Mouse (Mus musculus): ENCODE measurements around the gene H2-Ke6.

H2-Ke6 gene

DNA sequence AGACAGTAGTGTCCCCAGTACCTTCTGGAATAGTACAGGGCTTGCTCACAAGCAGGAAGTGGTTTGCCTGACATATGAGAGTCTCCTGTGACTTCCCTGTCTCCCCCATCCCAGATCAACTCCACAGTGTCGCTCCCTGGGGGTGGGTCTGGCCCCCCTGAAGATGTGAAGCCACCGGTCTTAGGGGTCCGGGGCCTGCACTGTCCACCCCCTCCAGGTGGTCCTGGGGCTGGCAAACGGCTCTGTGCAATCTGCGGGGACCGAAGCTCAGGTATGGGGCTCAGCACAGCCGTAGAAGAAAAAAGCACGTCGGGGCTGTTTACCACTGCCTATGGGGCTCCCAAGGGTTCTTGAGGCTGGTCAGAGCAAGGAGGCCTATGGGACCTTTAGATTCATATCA, 5.6 kb upstream of the H2-Ke6 start:
- ChIA-PET CTCF (interaction anchor here in 2 of 4 experiments (1.1 to 1.4 kb wide), 3 partner anchors 9 to 68 kb away, joined by 3 to 5 read pairs (median 3); partner anchors contain the start of gene Ring1 (in 1 of the 2)), POLR2A (interaction anchor here in 2 of 4 experiments (0.6 to 5.1 kb wide), 11 partner anchors 11 to 216 kb away, joined by 3 to 107 read pairs (median 21); partner anchors contain the start of genes Ring1 (in 2 of the 2), Rps18 (in 2 of the 2), Vps52 (in 2 of the 2) and B3galt4 (in 1 of the 2))

DNA sequence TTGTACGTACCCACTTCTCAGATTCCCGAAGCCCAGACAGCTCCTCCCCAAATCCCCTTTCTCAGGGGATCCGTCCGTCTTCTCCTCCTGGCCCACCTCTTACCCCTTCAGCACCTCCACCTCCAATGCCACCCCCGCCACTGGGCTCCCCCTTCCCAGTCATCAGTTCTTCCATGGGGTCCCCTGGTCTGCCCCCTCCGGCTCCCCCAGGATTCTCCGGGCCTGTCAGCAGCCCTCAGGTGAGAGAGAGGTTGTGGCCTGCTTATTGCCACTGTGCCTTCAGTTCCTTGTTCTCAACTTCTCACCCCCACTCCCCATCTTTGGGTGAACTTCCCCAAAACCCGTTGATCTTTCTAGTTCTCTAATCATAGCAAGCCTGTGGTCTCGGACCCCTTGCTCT, 4.9 kb upstream of the H2-Ke6 start:
- POLR2A ChIA-PET, result interaction anchor here (0.6 to 5.1 kb wide), 24 partner anchors 8 to 614 kb away, joined by 3 to 107 read pairs (median 10); partner anchors contain the start of genes H2-DMa (in 4 of the 4), Rps18 (in 3 of the 4), Vps52 (in 3 of the 4) and Ring1 (in 2 of the 4)
- CTCF ChIA-PET, result interaction anchor here in 2 of 4 experiments (1.0 to 1.6 kb wide), 4 partner anchors 9 to 69 kb away, joined by 3 to 5 read pairs (median 4); partner anchors contain the start of gene Ring1 (in 1 of the 2)

DNA sequence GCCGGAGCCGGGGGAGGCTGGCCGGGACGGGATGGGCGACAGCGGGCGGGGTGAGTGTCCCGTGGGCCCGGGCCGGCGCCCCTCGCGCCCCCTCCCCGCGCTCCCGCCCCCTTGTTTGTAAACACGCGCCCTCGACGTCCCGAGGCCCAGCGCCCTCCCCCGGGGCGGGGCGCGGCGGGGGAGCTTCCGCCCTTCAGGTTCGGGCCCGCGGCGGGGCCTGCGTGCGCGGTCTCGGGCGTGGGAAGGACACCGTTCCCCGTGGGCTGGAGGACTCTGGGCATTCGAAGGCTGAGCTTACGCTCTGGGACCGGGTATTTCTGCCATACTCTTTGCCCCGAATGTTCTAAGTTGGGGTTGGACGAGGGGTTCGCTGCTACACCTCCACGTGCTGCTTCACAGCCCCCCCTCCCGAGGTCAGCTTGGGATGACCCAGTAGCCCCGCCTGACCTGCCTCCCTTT, 4.3 kb upstream of the H2-Ke6 start:
- CTCF ChIA-PET, result interaction anchor here (0.6 to 1.6 kb wide), 11 partner anchors 8 to 917 kb away, joined by 3 to 8 read pairs (median 3); partner anchors contain the start of genes Ring1 (in 1 of the 4), Rps18 (in 1 of the 4) and Vps52 (in 1 of the 4)
- POLR2A ChIA-PET, result interaction anchor here (0.6 to 5.1 kb wide), 68 partner anchors 9 to 615 kb away, joined by 3 to 107 read pairs (median 6); partner anchors contain the start of genes H2-DMa (in 4 of the 4), Rps18 (in 4 of the 4), Vps52 (in 4 of the 4) and B3galt4 (in 2 of the 4)

DNA sequence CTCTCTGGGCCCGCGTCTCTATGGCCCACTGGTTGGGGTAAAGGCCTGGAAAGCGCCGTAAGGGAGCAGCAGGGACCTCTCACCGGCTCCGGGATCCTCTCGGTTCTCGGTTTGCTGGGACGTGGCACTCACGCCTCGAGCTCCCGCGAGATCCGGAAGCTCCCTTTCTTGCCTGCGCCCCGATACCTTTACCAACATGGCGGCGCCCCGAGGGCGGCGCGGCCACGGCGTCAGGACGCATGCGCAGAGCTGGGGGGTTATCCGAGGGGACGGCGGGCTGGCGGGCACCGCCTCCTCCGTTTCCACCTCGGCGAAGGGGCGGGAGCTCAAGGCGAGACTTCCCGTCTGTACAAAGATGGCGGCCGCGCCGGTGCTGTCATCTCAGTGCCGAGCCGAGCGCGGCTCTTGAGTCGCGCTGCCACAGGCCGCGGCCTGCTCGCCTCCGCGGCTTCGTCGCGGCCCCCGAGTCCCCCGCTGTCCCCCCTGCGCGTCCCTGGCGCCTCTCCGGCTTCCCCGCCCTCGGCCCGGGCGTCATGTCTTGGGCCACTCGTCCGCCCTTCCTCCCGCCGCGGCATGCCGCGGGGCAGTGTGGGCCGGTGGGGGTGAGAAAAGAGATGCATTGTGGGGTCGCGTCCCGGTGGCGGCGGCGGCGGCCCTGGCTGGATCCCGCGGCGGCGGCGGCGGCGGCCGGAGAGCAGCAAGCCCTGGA, 3.8 kb upstream of the H2-Ke6 start, which contains the start of the genes Slc39a7 and Rxrb:
Gene Slc39a7, minus strand, starts transcription at position 218 of the 709 bp plus-strand sequence.
Gene Rxrb, plus strand, starts transcription at position 348 of the 709 bp plus-strand sequence.
- ChIA-PET POLR2A (interaction anchor here (0.5 to 5.1 kb wide), 98 partner anchors 9 to 1045 kb away, joined by 3 to 107 read pairs (median 4); partner anchors contain the start of genes H2-DMa (in 4 of the 4), Rps18 (in 4 of the 4), Vps52 (in 4 of the 4) and B3galt4 (in 2 of the 4)), CTCF (interaction anchor here (0.5 to 1.6 kb wide), 18 partner anchors 9 to 917 kb away, joined by 3 to 8 read pairs (median 3); partner anchors contain the start of genes Rps18 (in 1 of the 4), Tapbp (in 1 of the 4), Vps52 (in 1 of the 4) and Zbtb22 (in 1 of the 4))

DNA sequence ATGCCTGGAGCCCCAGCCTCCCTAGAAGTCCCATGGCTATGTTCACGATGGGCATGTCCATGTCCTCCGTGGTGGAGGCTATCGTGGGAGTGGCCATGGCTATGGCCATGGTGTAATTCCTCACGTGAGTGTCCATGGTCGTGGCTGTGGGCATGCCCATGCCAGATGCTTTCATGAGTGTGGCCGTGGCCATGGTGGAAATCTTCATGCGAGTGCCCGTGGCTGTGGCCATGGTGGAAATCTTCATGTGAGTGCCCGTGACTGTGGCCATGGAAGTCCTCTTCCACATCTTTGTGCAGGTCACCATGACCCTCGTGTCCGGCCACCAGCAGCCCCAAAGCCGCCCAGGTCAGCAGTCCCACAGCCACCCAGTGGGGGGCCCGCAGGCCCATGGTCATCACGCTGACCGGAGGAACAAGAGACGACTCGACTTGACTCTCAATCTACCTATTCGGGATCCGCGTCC, 3.0 kb upstream of the H2-Ke6 start:
- CTCF ChIA-PET, result interaction anchor here (0.5 to 1.6 kb wide), 16 partner anchors 8 to 165 kb away, joined by 3 to 8 read pairs (median 3); partner anchors contain the start of genes Rps18 (in 1 of the 4), Tapbp (in 1 of the 4), Vps52 (in 1 of the 4) and Zbtb22 (in 1 of the 4)
- POLR2A ChIA-PET, result interaction anchor here (0.5 to 5.1 kb wide), 90 partner anchors 8 to 1045 kb away, joined by 3 to 107 read pairs (median 5); partner anchors contain the start of genes H2-DMa (in 4 of the 4), Rps18 (in 4 of the 4), Vps52 (in 4 of the 4) and B3galt4 (in 2 of the 4)

DNA sequence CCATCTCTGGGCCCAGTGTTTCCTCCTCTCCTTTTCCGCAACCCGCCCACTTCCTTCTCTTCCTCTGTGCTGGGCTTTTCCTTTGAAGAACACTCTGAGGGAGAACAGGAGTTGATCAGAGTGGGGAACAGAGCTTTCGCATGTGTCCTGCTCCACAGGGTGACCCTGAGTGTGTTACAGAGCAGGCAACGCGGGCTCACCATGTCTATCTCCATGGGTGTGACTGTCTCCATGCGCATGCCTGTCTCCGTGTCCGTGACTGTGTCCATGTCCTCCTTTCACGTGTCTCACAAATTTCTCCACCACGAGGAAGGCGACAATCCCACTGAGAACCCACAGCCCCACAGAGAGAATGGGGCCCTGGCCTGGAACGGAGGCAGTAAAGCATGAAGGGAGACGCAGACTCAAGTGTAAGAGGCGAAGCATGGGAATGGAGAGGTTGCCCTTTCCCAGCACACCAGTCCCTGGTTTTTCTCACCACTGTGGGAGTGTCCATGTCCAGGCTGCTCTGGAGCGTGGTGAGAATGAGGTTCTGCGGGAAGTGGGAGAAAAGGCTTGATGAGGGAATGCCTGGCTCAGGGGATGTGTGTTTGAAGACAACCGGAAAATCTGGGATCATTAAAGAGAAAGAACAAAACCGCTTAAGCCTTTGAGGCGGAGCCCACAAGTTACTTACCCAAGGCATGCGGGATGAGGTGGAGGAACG, 2.2 kb upstream of the H2-Ke6 start:
- CTCF ChIA-PET, result no interaction called here
- POLR2A ChIA-PET, result interaction anchor here in 3 of 4 experiments (0.6 to 5.1 kb wide), 17 partner anchors 8 to 123 kb away, joined by 3 to 107 read pairs (median 7); partner anchors contain the start of genes B3galt4 (in 2 of the 3), H2-DMa (in 2 of the 3), Rps18 (in 2 of the 3) and Vps52 (in 2 of the 3)

DNA sequence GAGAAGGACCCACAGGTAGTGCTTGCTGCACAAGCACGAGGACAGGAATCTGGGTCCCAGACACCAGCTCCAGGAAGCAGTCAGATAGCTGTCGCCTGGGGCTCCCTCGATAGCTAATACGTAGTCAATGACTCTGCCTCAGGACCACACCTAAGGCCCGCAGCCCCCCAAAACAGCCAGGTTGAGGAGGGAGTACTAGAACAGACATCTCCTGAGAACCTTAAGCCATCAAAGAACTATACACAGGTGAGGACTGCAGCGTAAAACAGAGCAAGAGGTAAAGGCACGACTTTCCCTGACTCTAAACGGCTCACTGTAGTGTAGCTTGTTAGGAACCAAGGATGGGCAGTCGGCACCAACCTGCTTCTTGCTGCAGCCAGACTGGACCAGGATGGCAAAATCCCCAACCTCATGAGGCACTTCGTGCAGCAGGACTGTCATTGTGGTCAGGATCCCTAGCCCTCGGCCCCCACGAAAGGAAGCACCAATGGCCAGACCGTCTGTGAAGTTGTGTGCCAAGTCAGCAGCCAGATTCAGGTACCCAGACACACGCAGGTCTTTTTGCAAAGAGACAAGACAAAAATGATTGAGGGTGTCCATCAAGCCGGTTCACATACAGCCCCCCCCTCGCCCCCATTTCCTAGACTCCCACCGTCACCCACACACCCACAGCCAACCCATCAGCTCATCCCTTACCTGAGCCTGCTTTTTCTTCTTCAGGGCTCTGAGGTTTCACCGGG, 1.5 kb upstream of the H2-Ke6 start:
- POLR2A ChIA-PET, result interaction anchor here in 2 of 4 experiments (0.6 to 3.7 kb wide), 14 partner anchors 9 to 122 kb away, joined by 3 to 31 read pairs (median 4); partner anchors contain the start of genes B3galt4 (in 2 of the 2), H2-DMa (in 1 of the 2) and Rps18 (in 1 of the 2)
- CTCF ChIA-PET, result no interaction called here

DNA sequence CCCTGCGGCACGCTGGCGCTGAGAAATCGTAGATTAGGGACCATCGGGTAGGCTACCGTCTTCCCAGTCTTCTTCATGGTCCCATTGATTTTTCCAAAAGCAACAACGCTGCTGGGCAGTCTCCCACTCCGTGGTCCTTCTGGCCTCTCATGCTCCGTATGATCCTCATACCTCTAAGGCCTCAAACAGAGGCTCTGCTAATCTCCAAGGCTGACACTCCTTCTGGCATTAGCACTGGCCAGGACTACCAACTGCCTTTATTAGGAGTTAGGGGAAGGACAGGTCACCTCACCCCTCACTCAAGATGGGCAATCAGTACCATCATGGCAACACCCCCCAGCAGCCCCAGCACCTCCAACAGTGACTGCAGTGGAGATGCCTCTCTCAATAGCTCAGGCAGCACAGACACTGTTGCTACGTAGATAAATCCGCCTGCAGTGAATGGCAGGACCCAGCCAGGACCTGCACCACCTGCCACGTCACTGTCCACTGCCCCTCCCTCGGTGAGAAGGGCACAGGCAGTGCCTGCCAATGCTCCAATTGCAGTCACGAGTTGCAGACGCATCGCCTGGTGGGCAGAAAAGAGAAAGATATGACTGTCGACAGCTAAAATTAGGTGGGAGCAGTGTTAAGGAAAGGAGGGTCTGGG, 765 bp upstream of the H2-Ke6 start:
- ChIA-PET CTCF (interaction anchor here in 1 of 4 experiments (1.3 to 1.4 kb wide), 2 partner anchors 8 to 107 kb away, joined by 4 read pairs; no protein-coding TSS in a partner anchor), POLR2A (interaction anchor here in 3 of 4 experiments (0.5 to 3.7 kb wide), 27 partner anchors 8 to 268 kb away, joined by 3 to 31 read pairs (median 4); partner anchors contain the start of genes B3galt4 (in 3 of the 3), H2-DMa (in 3 of the 3), Rps18 (in 2 of the 3) and Vps52 (in 2 of the 3))

DNA sequence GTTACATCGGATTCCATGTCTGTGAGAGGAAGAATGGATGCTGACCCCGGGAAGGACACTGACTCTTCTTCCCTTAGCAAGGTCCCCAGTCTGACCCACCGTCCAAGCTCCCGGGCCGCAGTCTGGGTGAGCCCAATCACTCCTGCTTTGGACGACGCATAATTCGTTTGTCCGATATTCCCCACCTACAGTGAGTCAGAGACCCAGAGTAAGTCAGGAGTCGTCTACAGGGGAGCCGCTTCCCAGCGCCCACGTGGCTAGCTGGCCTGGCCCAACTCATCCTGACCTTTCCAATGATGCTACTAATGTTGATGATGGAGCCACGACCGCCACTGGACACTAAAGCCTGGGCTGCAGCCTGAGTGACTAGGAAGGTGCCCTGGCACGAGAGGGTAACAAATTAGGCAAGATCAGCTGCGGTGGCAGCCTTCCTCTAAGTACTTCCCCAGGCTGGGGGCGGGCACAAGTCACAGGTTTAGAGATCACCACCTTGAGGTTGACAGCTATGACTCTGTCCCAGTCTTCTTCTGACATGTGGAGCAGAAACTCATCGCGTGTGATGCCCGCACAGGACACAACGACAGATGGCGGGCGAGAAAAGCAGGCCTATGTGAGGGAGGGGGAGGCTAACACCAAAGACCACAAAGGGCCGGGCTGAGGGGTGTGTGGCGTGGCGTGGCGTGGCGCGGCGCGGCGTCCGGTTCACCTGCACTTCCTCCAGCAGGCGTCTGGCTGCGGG, 774 bp downstream of the H2-Ke6 start:
- POLR2A ChIA-PET, result interaction anchor here in 3 of 4 experiments (0.6 to 3.7 kb wide), 21 partner anchors 9 to 267 kb away, joined by 3 to 31 read pairs (median 4); partner anchors contain the start of genes H2-DMa (in 3 of the 3), Rps18 (in 2 of the 3), Vps52 (in 2 of the 3) and B3galt4 (in 1 of the 3)
- CTCF ChIA-PET, result interaction anchor here in 1 of 4 experiments (1.3 to 1.4 kb wide), 2 partner anchors 10 to 108 kb away, joined by 4 read pairs; no protein-coding TSS in a partner anchor

DNA sequence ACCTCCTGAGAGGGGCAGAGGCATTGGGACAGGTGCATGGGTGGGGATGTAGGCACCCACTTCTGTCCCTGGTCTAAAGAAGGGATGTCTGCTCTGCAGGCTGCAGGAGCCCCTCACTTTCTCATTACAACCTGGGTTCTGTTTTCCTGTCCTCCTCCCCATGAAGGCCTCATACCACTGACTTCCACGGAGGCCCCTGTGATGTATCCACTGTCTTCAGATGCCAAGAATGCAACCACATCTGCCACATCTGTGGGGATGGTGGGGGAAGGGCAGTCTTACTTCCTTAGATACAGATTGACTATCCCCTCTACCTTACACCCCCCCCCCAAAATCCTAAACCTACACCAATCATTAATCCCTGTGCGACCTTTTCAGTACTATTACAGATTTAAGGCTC, 1.6 kb downstream of the H2-Ke6 start:
- POLR2A ChIA-PET, result interaction anchor here in 2 of 4 experiments (0.7 to 3.7 kb wide), 2 partner anchors 53 to 92 kb away, joined by 3 to 31 read pairs; partner anchors contain the start of gene H2-DMa (in 1 of the 2)
- CTCF ChIA-PET, result no interaction called here

DNA sequence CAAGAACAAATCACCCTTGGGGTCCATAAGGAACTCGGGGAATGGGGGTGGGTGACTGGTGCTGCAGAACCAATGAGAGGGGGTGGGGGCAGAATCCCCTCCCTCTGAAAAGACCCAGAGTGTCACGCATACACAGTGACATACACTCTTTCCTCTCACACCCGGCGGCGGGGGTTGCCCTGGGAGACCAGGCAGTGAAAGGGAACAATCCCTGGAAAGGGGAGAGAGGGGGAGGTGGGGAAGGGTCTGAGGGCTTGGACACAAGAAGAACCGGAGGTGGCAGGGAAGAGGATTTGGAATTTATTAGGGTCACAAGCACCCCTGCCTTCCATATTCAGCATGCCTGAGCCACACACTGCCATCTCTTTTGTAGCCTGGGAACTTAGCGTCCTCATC, 2.1 kb downstream of the H2-Ke6 start:
- CTCF ChIA-PET, result interaction anchor here in 2 of 4 experiments (0.6 to 0.7 kb wide), 3 partner anchors 76 to 325 kb away, joined by 3 to 5 read pairs (median 3); no protein-coding TSS in a partner anchor
- POLR2A ChIA-PET, result interaction anchor here in 2 of 4 experiments (0.6 kb wide), 3 partner anchors 72 to 134 kb away, joined by 3 read pairs; no protein-coding TSS in a partner anchor

DNA sequence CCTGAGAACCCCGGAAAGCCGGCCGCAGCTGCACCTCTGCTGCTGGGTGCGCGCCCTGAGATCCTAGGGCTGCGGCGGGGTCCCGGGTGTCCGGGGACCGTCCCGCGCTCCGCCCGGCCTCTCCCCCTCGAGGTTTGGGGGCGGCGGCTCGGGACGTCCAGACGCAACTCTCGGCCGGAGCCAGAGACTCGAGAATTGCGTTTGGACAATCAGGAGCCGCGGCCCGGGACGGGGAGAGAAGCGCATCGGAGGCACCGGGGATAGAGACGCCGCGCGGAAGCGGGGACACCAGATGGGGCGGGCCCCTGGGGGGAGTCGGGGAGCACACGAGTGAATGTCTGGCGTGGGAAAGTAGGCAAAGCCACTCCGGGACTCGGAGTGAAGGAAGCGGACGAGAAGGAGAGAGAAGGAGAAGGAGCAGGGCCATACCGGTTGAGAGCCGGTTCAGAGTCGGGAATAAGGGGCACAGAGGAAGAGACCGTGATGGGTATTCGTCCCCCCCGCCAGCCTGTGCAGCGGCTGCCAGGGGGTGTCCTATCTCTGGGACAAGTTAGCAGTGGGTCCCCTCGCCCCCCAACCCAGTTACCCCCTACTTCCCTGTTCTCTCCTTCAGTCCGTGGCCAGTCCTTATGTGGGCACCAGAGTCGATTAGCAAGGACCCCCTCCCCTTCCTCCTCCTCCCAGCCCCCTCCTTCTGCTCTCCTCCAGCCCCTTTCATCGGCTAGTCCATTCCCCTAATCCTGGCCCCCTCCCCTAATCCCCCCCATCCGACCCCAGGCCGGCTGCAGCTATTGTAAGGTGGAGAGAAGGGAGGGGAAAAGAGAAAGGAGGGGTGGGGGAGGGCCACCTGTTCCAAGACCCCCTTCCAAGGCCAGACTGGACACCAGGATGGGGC, 2.8 kb downstream of the H2-Ke6 start:
- CTCF ChIA-PET, result interaction anchor here in 2 of 4 experiments (0.6 to 1.9 kb wide), 6 partner anchors 8 to 1142 kb away, joined by 3 to 5 read pairs (median 3); no protein-coding TSS in a partner anchor
- POLR2A ChIA-PET, result interaction anchor here in 3 of 4 experiments (0.6 to 5.3 kb wide), 14 partner anchors 8 to 926 kb away, joined by 3 to 39 read pairs (median 3); partner anchors contain the start of genes Rps18 (in 2 of the 3), Vps52 (in 2 of the 3), B3galt4 (in 1 of the 3) and H2-DMa (in 1 of the 3)

DNA sequence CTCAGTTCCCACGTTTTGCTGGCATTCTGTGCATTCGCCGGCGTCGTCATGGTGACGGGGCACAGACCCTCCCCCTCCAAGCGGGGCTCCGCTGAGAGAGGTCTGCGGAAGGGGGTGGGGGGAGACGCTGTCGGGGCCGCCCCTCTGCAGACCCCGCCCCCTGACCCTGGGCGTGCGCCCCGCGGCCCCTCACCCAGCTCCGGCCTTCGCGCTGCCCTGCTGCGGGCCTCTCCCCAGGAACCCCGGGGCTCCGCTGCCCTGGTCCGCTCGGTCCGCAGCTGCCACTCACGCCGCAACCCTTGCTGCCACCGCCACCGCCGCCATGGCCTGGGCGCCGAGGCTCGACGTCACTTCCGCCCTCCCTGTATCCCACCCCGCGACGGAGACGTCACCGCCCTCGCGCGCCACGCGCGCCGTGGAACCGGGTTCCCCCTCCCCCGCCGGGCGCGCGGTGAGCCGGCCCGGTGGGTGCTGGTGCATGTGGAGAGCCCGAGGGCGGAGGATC, 3.5 kb downstream of the H2-Ke6 start, which contains the start of gene Ring1:
Gene Ring1, minus strand, starts transcription at position 364 of the 505 bp plus-strand sequence.
- POLR2A ChIA-PET, result interaction anchor here in 3 of 4 experiments (0.6 to 5.7 kb wide), 24 partner anchors 8 to 927 kb away, joined by 3 to 39 read pairs (median 3); partner anchors contain the start of genes Rps18 (in 3 of the 3), Vps52 (in 3 of the 3), H2-DMa (in 2 of the 3) and H2-K1 (in 2 of the 3)

More for the DNA sequence above, 3.5 kb downstream of the H2-Ke6 start, which contains the start of gene Ring1:
- CTCF ChIA-PET, result interaction anchor here in 3 of 4 experiments (0.8 to 2.5 kb wide), 7 partner anchors 8 to 1142 kb away, joined by 3 to 7 read pairs (median 5); no protein-coding TSS in a partner anchor
